Mouse (Mus musculus): ENCODE results near the gene Vps25.
A peak's percentile ranks its signal among the peaks of the same experiment; 100 is the strongest.

Gene Vps25

GRCm38 (mm10) chr11:101277381-101278222 lies 24.1 kb downstream of the Vps25 start:
- DNase-seq = no peak

- DNase-seq = peak; percentile 85
Measured at GRCm38 (mm10) chr11:101278223-101279192, 25.0 kb downstream of the Vps25 start, which contains the start of the genes Cntd1 and Coa3. Gene Cntd1 (plus strand): TSS chr11:101279012. Gene Coa3 (minus strand): TSS chr11:101279114.

GRCm38 (mm10) chr11:101279193-101279569 lies 25.7 kb downstream of the Vps25 start:
- DNase-seq = peak; percentile 38

GRCm38 (mm10) chr11:101280837-101281236 lies 27.3 kb downstream of the Vps25 start:
- DNase-seq = no peak

DNA sequence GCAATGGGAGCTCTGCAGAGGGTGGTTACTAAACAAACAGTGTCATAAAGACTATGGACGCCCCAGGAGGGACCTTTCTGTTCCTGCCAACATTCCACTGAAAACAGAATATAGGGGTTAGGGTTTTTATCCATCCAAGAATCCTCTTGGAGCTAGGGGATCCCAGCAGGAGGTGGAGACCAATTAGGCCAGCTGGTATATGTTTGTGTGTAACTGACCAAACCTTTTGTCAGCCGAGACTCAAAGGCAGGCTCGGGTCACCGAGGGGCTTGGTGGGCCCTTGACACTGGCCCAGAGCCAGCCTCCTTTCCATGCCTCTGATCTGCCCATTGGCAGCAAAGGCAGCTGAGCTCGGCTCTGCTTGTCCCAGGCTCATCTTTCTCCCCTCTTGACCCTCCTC lies 29.4 kb downstream of the Vps25 start:
- no peak for DNase-seq

DNA sequence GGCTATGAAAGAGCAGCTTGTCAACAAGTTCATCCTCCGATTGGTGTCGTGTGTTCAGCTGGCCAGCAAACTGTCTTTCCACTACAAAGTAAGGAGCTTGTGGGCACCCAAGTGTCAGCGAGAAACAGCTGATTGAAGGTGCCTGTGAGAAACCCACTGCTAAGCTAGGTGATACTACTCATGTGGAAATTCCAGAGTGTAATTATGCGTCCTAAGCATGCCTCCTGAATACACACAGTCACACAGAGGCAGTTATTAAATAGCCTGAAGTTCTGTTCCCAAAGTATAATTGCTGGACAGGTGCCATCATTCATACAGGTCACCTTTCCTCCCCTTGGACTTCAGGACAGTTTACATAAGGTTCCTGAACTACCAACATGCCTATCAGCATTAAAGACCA lies 30.3 kb downstream of the Vps25 start:
- DNase-seq = no peak

DNA sequence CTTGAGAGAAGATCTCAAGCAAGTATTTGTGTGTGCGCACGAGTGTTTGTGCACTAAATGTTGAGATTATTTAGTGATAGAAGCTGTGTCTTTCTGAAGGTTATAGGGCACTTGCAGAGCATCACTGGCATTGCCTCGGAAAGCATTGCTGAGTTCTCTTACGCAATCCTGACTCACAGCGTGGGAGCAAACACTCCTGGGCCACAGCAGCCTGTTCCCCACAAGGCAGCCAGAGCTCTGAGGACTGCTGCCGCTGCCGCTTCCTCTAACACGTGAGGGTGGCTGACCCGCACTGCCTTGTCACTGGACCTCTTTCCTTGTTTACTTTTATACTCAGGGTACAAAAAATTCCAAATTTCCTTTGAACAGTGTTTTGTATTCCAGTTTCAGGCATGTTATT lies 33.8 kb downstream of the Vps25 start:
- no peak for DNase-seq

GRCm38 (mm10) chr11:101291231-101291630 lies 37.7 kb downstream of the Vps25 start:
- DNase-seq = no peak

DNA sequence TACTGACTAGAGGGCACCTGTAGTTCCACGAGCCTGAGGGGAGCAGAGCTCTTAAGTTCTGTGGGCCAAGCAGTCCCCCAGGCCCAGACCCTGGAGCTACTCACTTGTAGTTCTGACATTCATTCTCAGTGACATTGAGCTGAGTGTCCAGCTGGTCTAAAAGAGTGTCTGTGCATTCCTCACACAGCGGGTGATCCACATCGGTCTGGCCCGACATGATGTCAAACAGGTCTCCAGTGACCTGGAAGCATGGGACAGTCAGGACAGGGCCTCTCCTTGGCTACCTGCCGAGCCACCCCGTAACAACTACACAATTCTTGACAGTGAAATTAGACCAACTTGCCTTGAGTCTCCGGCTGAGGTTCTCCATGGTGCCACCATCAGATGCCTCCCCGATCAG lies 41.7 kb downstream of the Vps25 start:
- no peak for DNase-seq

- DNase-seq = no peak
Measured at GRCm38 (mm10) chr11:101300881-101301280, 47.4 kb downstream of the Vps25 start.

DNA sequence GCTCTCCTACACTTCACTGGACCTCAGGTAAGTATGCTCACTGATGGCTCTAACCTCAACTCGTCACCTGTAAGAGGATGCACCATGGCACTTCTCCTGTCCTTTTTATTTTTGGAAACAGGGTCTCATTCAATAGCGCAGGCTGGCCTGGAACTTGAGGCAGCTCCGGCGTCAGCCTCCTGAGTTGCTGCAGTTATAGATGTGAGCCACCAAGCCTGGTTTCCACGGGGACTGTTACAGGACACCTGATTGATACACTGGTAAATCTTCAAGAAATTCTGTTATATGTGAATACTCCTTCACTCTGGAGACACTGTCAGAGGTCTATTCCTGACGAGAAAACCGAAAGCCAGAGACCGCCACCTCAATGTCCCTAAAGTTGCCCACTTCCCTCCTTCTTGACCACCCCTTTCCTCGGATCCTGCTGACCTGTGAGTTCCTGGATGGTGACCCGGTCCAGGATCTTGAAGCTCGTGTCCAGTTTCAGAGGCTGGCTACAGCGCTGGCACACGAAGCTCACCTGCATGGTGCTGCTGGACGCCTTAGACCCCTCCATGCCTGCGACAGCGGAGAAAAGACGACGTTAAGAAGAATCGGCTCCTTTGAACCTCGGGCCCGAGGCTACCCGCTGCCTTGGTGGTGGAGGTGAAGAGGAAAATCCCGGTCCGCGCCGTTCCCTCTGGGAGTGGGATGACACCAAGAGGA lies 47.9 kb downstream of the Vps25 start:
- no peak for DNase-seq

GRCm38 (mm10) chr11:101302004-101302798 lies 48.7 kb downstream of the Vps25 start, which contains the start of gene Becn1:
Gene Becn1 (minus strand): TSS chr11:101302286.
- DNase-seq = peak; percentile 95

GRCm38 (mm10) chr11:101307744-101308143 lies 54.2 kb downstream of the Vps25 start:
- no peak for DNase-seq
